Mouse (Mus musculus) kidney, embryonic 14.5 days (tissue): ENCODE data around the gene Olfr90. TPM values are rescaled to one million over a fixed set of nuclear protein-coding genes. Genes with fewer than 3 reads are reported as not detected.

Experiments
- ATAC-seq: fragments of 200-750 bp; cut with Nextera tagmentation; 2 replicates; pipeline ENCODE4 v1.8.0; 2017; ENCODE audit warnings: moderate number of reproducible peaks, mild to moderate bottlenecking, moderate TSS enrichment, moderate library complexity; ENCODE audit not compliant: low FRiP score, low TSS enrichment
- H3K27ac ChIP-seq: fragments of 300-500 bp; sonication (generic); 2 replicates; pipeline ENCODE4 v1.5.1; 2014; ENCODE audit warnings: low read depth, mild to moderate bottlenecking, low read length, moderate library complexity, mixed read lengths
- H3K27me3 ChIP-seq: fragments of 300-500 bp; sonication (generic); 2 replicates; pipeline ENCODE4 v1.6.1; 2014; ENCODE audit warnings: mild to moderate bottlenecking, low read length; ENCODE audit not compliant: control insufficient read depth, insufficient read depth
- H3K36me3 ChIP-seq: fragments of 300-500 bp; sonication (generic); 2 replicates; pipeline ENCODE4 v1.6.1; 2014; ENCODE audit warnings: low read length, mixed read lengths; ENCODE audit not compliant: control insufficient read depth, insufficient read depth
- H3K4me1 ChIP-seq: fragments of 300-500 bp; sonication (generic); 2 replicates; pipeline ENCODE4 v1.6.1; 2014; ENCODE audit warnings: low read length, mixed read lengths; ENCODE audit not compliant: control insufficient read depth, insufficient read depth
- H3K4me2 ChIP-seq: fragments of 300-500 bp; sonication (generic); replicated peaks from 2 replicates; pipeline ENCODE4 v1.6.1; 2014; ENCODE audit warnings: low read depth, mild to moderate bottlenecking, low read length
- H3K4me3 ChIP-seq: fragments of 300-500 bp; sonication (generic); 2 replicates; pipeline ENCODE4 v1.5.1; 2014; ENCODE audit warnings: mild to moderate bottlenecking, low read length
- H3K9ac ChIP-seq: fragments of 300-500 bp; sonication (generic); 2 replicates; pipeline ENCODE4 v1.6.1; 2014; ENCODE audit warnings: low read depth, mild to moderate bottlenecking, low read length, moderate library complexity
- H3K9me3 ChIP-seq: fragments of 300-500 bp; sonication (generic); 2 replicates; pipeline ENCODE4 v1.6.1; 2016; ENCODE audit warnings: low read length; ENCODE audit not compliant: control insufficient read depth
- WGBS: fragments of 180-500 bp; shearing (Covaris S2); extraction: QIAGEN DNeasy Blood & Tissue Kit; methylation state at CpG from one replicate; pipeline ENCODE4 v1.1.7; 2014; 5-methylcytosine and 5-hydroxymethylcytosine counted together
- polyA plus RNA-seq: library from polyadenylated mRNA; unstranded; fragments of >200 nt; fragmentation: Nextera tagmentation; extraction: Ambion mirVana; gene quantifications from 2 replicates; pipeline ENCODE4 v1.2.1, GENCODE M21; 2014

Gene Olfr90
- polyA plus RNA-seq, 1 experiment from 2014 or later = not detected

DNA sequence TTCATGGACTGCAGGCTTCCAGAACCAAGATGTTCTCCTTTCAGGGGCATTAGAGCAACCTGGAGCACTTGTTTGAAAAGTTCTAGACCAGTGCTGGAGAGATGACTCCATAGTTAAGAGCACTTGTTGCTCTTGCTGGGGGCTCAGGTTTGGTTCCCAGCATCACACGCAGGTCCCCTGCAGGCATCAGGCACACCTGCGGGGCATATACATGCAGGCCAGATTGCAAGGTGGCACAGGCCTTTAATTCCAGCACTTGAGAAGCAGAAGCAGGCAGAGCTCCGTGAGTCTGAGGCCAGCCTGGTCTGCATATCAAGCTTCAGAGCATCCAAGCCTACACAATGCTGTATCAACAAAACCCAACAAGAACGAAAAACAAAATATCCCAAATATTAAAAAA is 6.6 kb downstream of the Olfr90 start:
- Histone ChIP-seq H3K4me3 (no peak overlapping the region), H3K27ac (no peak overlapping the region), H3K4me1 (no peaks in the 10 kb centered on the region), H3K4me2 (no peak overlapping the region), H3K36me3 (peaks cover 2% of the 10 kb centered on the region; the same call in 1 of the 2 replicates), H3K9me3 (no peaks in the 10 kb centered on the region), H3K27me3 (no peaks in the 10 kb centered on the region), H3K9ac (no peak overlapping the region)
- whole genome bisulfite sequencing = 94% methylated on average over 4 of the region's 4 CpGs
- ATAC-seq = no peak

DNA sequence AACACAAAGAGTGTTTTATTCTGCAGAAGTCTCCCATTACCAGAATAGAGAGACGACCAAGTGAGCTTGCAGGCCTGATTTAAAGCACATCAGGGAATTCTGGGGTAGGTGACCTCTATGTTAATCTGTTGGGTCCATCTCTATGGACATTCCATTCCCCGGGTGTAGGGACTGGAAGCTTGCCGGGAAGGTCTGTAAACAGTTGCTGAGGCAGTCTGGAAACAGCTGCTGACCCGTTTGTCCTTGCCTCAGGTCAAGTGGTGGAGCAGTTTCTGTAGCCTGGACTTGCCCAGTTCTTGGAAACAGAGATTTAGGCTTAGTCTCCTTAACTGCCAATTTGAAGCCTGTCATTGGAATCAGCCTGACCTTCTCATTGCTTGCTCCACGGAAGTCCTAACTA is 8.2 kb downstream of the Olfr90 start:
- Histone ChIP-seq H3K27ac (no peak overlapping the region), H3K4me1 (no peaks in the 10 kb centered on the region)
- ATAC-seq = no peak

DNA sequence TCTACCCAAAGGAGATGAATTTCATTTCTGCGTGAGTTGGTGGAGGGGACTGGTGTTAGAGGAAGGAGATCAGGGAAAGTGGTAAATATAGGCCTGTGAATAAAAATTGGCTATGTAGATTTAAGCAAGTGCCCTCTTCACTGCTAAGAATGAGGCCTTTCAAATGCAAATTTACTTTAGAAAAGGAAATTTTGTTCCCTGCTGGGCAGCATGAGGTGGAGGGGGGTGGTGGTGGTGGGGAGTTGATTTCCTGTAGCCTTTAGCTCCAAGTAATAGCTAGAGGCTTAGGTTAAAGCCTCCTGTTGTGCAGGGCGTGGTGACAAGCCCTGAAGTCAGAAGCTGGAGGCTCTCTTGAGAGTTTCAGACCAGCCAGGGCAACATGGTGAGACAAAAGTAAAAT is 9.3 kb downstream of the Olfr90 start:
- no peak overlapping the region for H3K4me3 ChIP-seq
- no peaks in the 10 kb centered on the region for H3K4me1 ChIP-seq
- no peak overlapping the region for H3K4me2 ChIP-seq
- WGBS = 29% methylated on average over 2 of the region's 2 CpGs
- no peaks in the 10 kb centered on the region for H3K9me3 ChIP-seq
- no peak for ATAC-seq
- H3K9ac ChIP-seq = no peak overlapping the region
- H3K36me3 ChIP-seq = peaks cover 12% of the 10 kb centered on the region; the same call in 1 of the 2 replicates
- H3K27me3 ChIP-seq = no peaks in the 10 kb centered on the region
- H3K27ac ChIP-seq = no peak overlapping the region

More for the DNA sequence above, 8.2 kb downstream of the Olfr90 start:
- Histone ChIP-seq H3K9me3 (no peaks in the 10 kb centered on the region), H3K4me3 (no peak overlapping the region), H3K4me2 (no peak overlapping the region), H3K36me3 (peaks cover 4% of the 10 kb centered on the region; the same call in 1 of the 2 replicates), H3K9ac (no peak overlapping the region), H3K27me3 (no peaks in the 10 kb centered on the region)
- WGBS = 16% methylated on average over 5 of the region's 5 CpGs

DNA sequence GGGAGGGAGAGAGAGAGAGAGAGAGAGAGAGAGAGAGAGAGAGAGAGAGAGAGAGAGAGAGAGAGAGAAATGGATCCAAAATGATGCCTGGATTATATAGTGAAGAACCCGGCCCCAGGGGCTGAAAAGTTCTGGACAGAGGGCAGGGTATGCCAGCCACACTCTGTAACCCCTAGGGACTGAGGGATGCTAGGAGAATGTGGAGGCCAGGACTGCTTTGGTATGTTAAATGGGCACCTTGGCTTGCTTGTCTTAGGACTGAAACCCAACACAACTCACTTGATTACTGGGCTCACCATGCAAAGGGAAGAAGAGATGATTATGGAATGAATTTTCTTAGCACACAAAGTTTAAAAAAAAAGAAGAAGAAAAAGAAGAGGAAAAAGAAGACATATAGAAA is 10.1 kb downstream of the Olfr90 start:
- Histone ChIP-seq H3K4me3 (no peak overlapping the region), H3K27me3 (no peaks in the 10 kb centered on the region), H3K4me1 (no peaks in the 10 kb centered on the region), H3K9ac (no peak overlapping the region), H3K27ac (no peak overlapping the region), H3K9me3 (no peaks in the 10 kb centered on the region), H3K4me2 (no peak overlapping the region), H3K36me3 (peaks cover 19% of the 10 kb centered on the region; the same call in 1 of the 2 replicates)
- WGBS = 68% methylated on average over 1 of the region's 1 CpGs
- ATAC-seq = no peak

GRCm38 (mm10) chr17:37075766-37076165 is 12.5 kb downstream of the Olfr90 start:
- no peaks in the 10 kb centered on the region for H3K9me3 ChIP-seq
- no peak overlapping the region for H3K27ac ChIP-seq
- WGBS = 78% methylated on average over 2 of the region's 2 CpGs
- H3K4me2 ChIP-seq = no peak overlapping the region
- H3K36me3 ChIP-seq = peaks cover 37% of the 10 kb centered on the region
- no peaks in the 10 kb centered on the region for H3K27me3 ChIP-seq
- no peak overlapping the region for H3K9ac ChIP-seq
- ATAC-seq = no peak
- no peak overlapping the region for H3K4me3 ChIP-seq
- H3K4me1 ChIP-seq = no peaks in the 10 kb centered on the region

DNA sequence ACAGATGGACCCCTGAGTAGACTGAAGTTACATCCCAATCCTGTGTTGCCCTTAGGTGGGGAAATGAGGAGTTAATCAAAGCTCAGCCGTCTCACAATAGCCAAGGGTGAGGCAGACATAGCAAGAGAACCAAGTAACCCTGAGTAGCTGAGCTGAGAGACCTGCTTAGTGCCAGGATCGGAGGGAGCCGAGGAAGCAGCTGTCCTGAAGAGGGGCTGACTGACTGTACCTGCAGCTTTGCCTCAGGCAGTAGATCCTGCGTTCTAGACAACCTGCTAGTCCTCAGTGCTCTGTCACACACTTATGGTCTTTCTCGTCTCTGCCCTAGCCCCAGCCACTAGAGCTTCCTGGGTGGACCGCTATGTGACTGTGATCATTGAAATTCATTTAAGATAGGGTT is 13.1 kb downstream of the Olfr90 start:
- WGBS = 90% methylated on average over 6 of the region's 6 CpGs
- Histone ChIP-seq H3K27me3 (no peaks in the 10 kb centered on the region), H3K4me2 (no peak overlapping the region), H3K9ac (no peak overlapping the region), H3K4me1 (no peaks in the 10 kb centered on the region), H3K36me3 (peaks cover 43% of the 10 kb centered on the region), H3K9me3 (no peaks in the 10 kb centered on the region), H3K27ac (no peak overlapping the region), H3K4me3 (no peak overlapping the region)
- no peak for ATAC-seq

DNA sequence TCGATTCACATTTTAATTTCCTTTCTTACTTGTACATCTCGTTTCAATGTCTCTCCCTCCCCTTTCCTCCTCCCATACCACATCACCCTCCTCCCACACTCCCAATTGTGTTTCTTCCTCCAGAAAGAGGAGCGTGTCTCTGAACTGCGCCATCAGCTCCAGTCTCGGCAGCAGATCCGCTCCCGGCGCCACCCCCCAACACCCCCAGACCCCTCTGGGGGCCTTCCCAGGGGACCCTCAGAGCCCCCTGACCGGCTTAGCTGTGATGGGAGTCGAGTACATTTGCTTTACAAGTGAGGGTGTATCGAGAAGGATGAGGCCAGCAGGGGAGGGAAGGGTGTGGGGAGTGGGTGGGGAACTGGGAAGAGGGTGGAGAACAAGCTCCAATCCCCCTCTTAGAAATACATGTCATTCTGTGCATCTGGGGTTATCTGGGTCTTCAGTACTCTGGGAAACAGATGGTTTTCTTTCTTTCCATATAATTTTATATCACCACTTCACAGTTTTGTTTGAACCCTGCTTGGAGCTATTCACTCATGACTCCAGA is 15.5 kb downstream of the Olfr90 start:
- WGBS = 59% methylated on average over 11 of the region's 11 CpGs
- no peak for ATAC-seq
- Histone ChIP-seq H3K27me3 (no peaks in the 10 kb centered on the region), H3K9ac (no peak overlapping the region), H3K27ac (no peak overlapping the region), H3K4me1 (no peaks in the 10 kb centered on the region), H3K4me3 (no peak overlapping the region), H3K36me3 (peaks cover 62% of the 10 kb centered on the region), H3K9me3 (no peaks in the 10 kb centered on the region), H3K4me2 (no peak overlapping the region)

DNA sequence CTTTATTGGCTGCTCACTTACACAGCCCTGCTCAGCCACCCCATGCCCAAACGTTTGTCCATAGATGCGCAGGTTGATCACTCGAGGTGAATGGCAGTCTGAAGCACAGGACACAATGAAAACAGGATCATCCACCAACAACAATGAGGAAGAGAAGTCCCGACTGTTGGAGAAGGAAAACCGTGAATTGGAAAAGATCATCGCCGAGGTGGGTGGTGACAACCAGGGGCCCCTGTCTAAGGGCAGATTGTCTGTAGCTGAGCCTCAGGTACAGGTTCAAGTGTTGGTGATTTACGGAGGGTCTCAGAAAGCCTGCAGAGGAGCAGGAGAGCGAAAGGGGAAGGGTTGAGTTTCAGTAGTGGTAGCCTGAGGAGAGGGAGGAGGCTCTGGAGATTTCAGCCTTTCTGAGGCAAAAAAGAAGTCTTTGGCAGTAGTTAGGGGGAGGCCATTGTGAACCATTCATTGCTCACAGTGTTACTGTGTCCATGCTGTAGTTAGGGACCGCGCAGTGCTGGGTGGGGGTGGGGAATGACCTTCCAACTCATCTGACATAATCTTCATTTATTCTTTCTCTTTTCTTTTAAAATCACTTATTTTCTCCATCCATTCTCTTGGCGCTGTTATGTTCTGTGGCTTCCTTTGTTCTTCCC is 16.1 kb downstream of the Olfr90 start:
- H3K27ac ChIP-seq = no peak overlapping the region
- no peaks in the 10 kb centered on the region for H3K27me3 ChIP-seq
- H3K9me3 ChIP-seq = no peaks in the 10 kb centered on the region
- WGBS = 88% methylated on average over 12 of the region's 12 CpGs
- peaks cover 68% of the 10 kb centered on the region for H3K36me3 ChIP-seq
- H3K9ac ChIP-seq = no peak overlapping the region
- no peaks in the 10 kb centered on the region for H3K4me1 ChIP-seq
- no peak overlapping the region for H3K4me2 ChIP-seq
- no peak overlapping the region for H3K4me3 ChIP-seq
- no peak for ATAC-seq

- no peaks in the 10 kb centered on the region for H3K27me3 ChIP-seq
- H3K4me3 ChIP-seq = no peak overlapping the region
- H3K4me1 ChIP-seq = no peaks in the 10 kb centered on the region
- no peak overlapping the region for H3K9ac ChIP-seq
- H3K27ac ChIP-seq = no peak overlapping the region
- 92% methylated on average over 8 of the region's 8 CpGs for WGBS
- H3K36me3 ChIP-seq = peaks cover 83% of the 10 kb centered on the region
- H3K9me3 ChIP-seq = no peaks in the 10 kb centered on the region
- no peak for ATAC-seq
- H3K4me2 ChIP-seq = no peak overlapping the region
These were observed 18.2 kb downstream of the Olfr90 start for GRCm38 (mm10) chr17:37070121-37070520.
